Mouse (Mus musculus): ENCODE measurements around the gene Atp2c2. TPM values are rescaled to one million over a fixed set of nuclear protein-coding genes. Genes with fewer than 3 reads are reported as not detected.

The Atp2c2 gene
- under 1 TPM; 0.11 to 0.44 TPM for total RNA-seq (2023)

DNA sequence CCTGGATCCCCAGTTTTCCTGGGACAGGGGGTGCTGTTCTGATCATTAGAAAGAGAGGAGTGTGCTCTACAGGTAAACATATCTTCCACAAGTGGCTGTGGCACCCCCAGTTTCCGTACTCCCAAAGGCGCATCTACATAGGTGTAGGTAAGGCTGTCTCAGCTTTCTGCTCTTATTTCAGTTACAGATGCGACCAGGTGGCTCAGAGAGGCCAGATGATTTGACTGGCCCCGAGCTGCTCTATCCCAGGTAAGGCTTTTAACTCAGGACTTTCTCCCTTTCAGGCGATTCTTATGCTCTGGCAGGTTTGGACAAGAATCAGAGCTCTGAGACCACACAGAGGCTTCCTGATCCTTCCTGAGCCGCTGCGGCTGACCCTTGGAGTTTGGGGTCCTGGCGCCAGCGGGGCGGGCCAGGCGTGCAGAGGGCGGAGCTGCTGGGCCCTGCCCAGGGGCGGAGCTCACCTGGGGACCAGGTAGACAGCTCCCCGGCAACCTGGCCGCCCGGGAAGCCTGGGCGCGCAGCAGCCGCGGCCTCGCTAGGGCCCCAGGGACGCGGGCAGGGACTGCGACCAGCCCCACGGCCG lies at the start of gene Atp2c2:
Gene Atp2c2, plus strand, starts transcription at position 461 of the 586 bp plus-strand sequence.

DNA sequence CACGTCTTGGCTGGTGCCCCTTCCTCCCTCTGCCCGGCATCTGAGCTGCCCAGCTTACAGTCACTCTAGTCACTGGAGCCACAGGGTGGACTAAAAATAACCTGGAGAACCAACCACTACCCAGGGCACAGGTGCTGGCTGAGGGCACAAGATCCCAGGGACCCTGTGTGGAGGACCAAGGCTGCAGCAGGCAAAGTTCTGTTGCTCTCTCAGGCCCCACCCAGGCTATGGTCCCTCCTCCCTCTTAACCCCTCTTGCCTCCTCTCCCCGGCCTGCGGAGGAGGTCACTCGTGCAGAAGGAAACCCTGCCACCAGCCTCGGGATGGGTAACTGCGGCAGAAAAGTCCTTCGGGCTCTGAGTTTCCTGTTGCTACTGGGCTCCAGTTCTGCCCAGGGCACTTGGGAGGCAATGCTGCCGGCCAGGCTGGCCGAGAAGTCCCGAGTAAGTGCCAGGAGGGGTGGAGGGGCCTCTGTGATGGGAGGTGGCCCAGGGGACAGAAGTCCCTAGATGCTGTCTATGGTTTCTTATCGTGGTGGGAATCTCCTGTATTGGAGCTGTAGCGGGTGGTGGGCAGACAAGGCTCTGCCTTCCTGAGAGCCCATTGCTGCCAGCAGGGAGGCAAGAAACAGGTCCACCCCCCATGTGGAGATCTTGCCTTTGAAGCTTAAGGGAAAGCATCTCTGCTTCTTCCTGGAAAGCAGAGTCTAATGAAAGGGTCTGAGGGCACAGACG lies 33.4 kb upstream of the Atp2c2 start, which contains the start of gene Wfdc1:
Gene Wfdc1, plus strand, starts transcription at position 147 of the 733 bp plus-strand sequence.

GRCm38 (mm10) chr8:119778263-119778662 lies 78.5 kb downstream of the Atp2c2 start, which contains the start of gene Tldc1:
TSS of gene Tldc1 (minus strand) at chr8:119778416.

Other genes starting within 250 kb of the Atp2c2 start
- gene Slc38a8, start 198.3 kb upstream of the Atp2c2 start, total RNA-seq (2023) = not detected
- 10 to 100 TPM; 44.8 to 46.8 TPM for gene Mbtps1, start 141.3 kb upstream of the Atp2c2 start, total RNA-seq (2023)
- gene Hsdl1, start 124.8 kb upstream of the Atp2c2 start, total RNA-seq (2023) = 10 to 100 TPM; 32.4 to 32.8 TPM
- gene Dnaaf1, start 124.8 kb upstream of the Atp2c2 start, total RNA-seq (2023) = under 1 TPM; 0.35 to 0.46 TPM
- gene Taf1c, start 94.8 kb upstream of the Atp2c2 start, total RNA-seq (2023) = 1 to 10 TPM; 9.0 TPM
- gene Adad2, start 87.3 kb upstream of the Atp2c2 start, total RNA-seq (2023) = not detected
- gene Kcng4, start 64.3 kb upstream of the Atp2c2 start, total RNA-seq (2023) = not detected
- gene Wfdc1, start 33.6 kb upstream of the Atp2c2 start, total RNA-seq (2023) = not detected
- gene Tldc1, start 78.4 kb downstream of the Atp2c2 start, total RNA-seq (2023) = 1 to 10 TPM; 3.5 to 3.9 TPM
- 100 to 1,000 TPM; 902 to 904 TPM for gene Cotl1, start 140.5 kb downstream of the Atp2c2 start, total RNA-seq (2023)
- gene Klhl36, start 162.3 kb downstream of the Atp2c2 start, total RNA-seq (2023) = 10 to 100 TPM; 16.3 to 16.5 TPM
- 10 to 100 TPM; 34.3 to 35.2 TPM for gene Usp10, start 210.4 kb downstream of the Atp2c2 start, total RNA-seq (2023)
- 10 to 100 TPM; 14.5 to 15.2 TPM for gene Gm20388, start 210.8 kb downstream of the Atp2c2 start, total RNA-seq (2023)

Measured in neutrophil, adult 83 days (primary cell).